Mouse (Mus musculus): ENCODE data around the gene Ptprm. TPM values are rescaled to one million over a fixed set of nuclear protein-coding genes. Genes with fewer than 3 reads are reported as not detected.

Ptprm gene
- polyA plus RNA-seq, 1 experiment from 2014 or later = 10.3 TPM

DNA sequence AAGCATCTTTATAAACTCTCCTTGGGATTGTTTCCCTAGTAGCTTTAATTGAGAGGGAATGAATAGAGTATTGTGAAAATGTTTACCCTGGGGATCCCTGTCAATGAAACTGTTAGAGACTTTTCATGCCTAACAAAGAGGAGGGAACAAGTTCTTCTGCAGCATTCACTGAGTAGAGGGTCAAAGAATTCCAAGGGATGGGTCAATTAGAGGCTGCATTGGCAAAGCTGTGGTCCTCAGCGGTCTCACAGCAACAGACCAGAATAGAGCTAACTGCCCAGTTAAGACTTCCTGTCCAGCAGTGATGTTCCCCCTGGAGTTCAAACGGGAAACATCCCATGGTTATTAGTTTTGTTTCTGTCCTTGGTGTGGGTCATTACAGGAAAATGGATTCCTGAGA, 538.3 kb downstream of the Ptprm start:
- H3K36me3 ChIP-seq (replicated peaks; ENCODE audit: control insufficient read depth, insufficient read depth, low read depth, low read length) = no peaks in the 10 kb centered on the region
- H3K4me1 ChIP-seq (ENCODE audit: control insufficient read depth, insufficient read depth, low read length) = no peaks in the 10 kb centered on the region
- no peaks in the 10 kb centered on the region for H3K9me3 ChIP-seq (replicated peaks; ENCODE audit: control insufficient read depth, low read length)
- 27% methylated on average over 2 of the region's 2 CpGs for WGBS
- ATAC-seq (replicated peaks; ENCODE audit: insufficient number of reproducible peaks, low FRiP score, low TSS enrichment, low read depth) (no peak), DNase-seq (ENCODE audit: low spot score) (no peak)
- H3K27me3 ChIP-seq (ENCODE audit: control insufficient read depth, insufficient read depth, low read length) = no peaks in the 10 kb centered on the region; the same call in 1 of the 2 replicates
- H3K4me2 ChIP-seq (ENCODE audit: low read depth, low read length) = no peak overlapping the region
- H3K27ac ChIP-seq (replicated peaks; ENCODE audit: low read depth, low read length) = no peak overlapping the region
- no peak overlapping the region for H3K4me3 ChIP-seq (ENCODE audit: low read depth, low read length)
- H3K9ac ChIP-seq (replicated peaks; ENCODE audit: low read length) = no peak overlapping the region

DNA sequence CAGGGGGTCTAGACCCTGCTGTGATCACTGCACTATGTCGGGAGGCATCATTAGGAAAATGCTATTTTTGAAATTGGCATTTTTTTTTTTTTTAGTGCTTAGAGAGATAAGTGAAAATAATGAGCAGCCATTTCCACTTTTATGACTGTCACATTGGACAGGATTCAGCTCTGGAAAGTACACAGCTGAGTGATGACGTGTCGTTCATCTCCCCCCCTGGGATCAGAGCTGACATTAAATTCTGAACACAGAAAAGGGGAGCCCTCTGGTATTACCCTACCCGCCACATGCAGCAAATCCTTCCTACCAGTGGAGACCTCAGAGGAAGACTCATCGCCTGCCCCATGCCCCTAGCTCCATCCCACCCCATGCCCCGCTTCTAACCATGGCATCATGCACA, 540.5 kb downstream of the Ptprm start:
- H3K9me3 ChIP-seq (replicated peaks; ENCODE audit: control insufficient read depth, low read length) = no peaks in the 10 kb centered on the region
- H3K4me3 ChIP-seq (ENCODE audit: low read depth, low read length) = no peak overlapping the region
- no peaks in the 10 kb centered on the region for H3K36me3 ChIP-seq (replicated peaks; ENCODE audit: control insufficient read depth, insufficient read depth, low read depth, low read length)
- H3K9ac ChIP-seq (replicated peaks; ENCODE audit: low read length) = no peak overlapping the region
- H3K4me2 ChIP-seq (ENCODE audit: low read depth, low read length) = no peak overlapping the region
- WGBS = 89% methylated on average over 6 of the region's 6 CpGs
- no peak overlapping the region for H3K27ac ChIP-seq (replicated peaks; ENCODE audit: low read depth, low read length)
- no peaks in the 10 kb centered on the region; the same call in 1 of the 2 replicates for H3K27me3 ChIP-seq (ENCODE audit: control insufficient read depth, insufficient read depth, low read length)
- H3K4me1 ChIP-seq (ENCODE audit: control insufficient read depth, insufficient read depth, low read length) = no peaks in the 10 kb centered on the region
- no peak for DNase-seq (ENCODE audit: low spot score)
- no peak for ATAC-seq (replicated peaks; ENCODE audit: insufficient number of reproducible peaks, low FRiP score, low TSS enrichment, low read depth)

DNA sequence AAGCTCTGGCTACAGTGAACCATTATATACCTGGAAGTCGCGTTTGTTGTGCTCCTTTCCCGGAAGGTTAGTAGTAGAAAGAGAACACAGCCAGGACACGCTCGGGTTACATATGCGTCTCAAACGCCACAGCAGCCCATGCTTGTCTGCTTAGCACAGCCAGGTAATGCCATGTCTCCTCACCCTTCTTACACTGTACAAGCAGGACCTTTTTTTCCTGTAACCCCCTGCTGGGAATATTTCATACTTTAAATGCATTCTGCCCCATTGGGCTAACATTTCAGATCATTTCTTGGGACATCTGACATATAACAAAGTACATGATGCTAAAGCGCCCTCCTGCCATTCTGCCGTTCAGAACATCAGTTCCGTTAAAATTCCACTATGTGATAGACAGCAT, 540.9 kb downstream of the Ptprm start:
- no peak for ATAC-seq (replicated peaks; ENCODE audit: insufficient number of reproducible peaks, low FRiP score, low TSS enrichment, low read depth)
- Histone ChIP-seq H3K4me3 (ENCODE audit: low read depth, low read length) (no peak overlapping the region), H3K4me2 (ENCODE audit: low read depth, low read length) (no peak overlapping the region), H3K9ac (replicated peaks; ENCODE audit: low read length) (no peak overlapping the region), H3K9me3 (replicated peaks; ENCODE audit: control insufficient read depth, low read length) (no peaks in the 10 kb centered on the region), H3K36me3 (replicated peaks; ENCODE audit: control insufficient read depth, insufficient read depth, low read depth, low read length) (no peaks in the 10 kb centered on the region), H3K4me1 (ENCODE audit: control insufficient read depth, insufficient read depth, low read length) (no peaks in the 10 kb centered on the region), H3K27ac (replicated peaks; ENCODE audit: low read depth, low read length) (no peak overlapping the region), H3K27me3 (ENCODE audit: control insufficient read depth, insufficient read depth, low read length) (no peaks in the 10 kb centered on the region; the same call in 1 of the 2 replicates)
- no peak for DNase-seq (ENCODE audit: low spot score)
- WGBS = 87% methylated on average over 10 of the region's 10 CpGs

DNA sequence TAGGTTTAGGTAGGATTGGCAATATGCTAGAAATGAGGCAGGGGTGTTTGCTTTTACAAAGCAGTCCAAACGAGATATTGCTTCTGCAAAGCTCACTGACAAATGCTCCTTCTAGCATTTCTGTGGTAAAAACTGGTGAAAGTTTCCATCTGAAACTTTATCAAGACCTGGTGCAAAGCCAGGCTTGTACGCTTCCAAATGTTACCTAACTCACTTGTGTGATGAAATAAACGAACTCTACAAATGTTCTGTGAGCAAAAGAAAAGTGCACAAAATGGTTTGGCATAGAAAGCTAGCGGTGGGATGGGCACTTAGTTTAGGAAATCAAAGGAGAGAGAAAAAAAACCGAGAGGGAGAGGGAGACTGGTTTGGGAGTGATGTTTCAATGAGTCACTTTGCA, 544.5 kb downstream of the Ptprm start:
- Histone ChIP-seq H3K9me3 (replicated peaks; ENCODE audit: control insufficient read depth, low read length) (no peaks in the 10 kb centered on the region), H3K9ac (replicated peaks; ENCODE audit: low read length) (no peak overlapping the region), H3K27ac (replicated peaks; ENCODE audit: low read depth, low read length) (no peak overlapping the region), H3K36me3 (replicated peaks; ENCODE audit: control insufficient read depth, insufficient read depth, low read depth, low read length) (no peaks in the 10 kb centered on the region), H3K4me2 (ENCODE audit: low read depth, low read length) (no peak overlapping the region), H3K27me3 (ENCODE audit: control insufficient read depth, insufficient read depth, low read length) (no peaks in the 10 kb centered on the region), H3K4me1 (ENCODE audit: control insufficient read depth, insufficient read depth, low read length) (no peaks in the 10 kb centered on the region), H3K4me3 (ENCODE audit: low read depth, low read length) (no peak overlapping the region)
- WGBS = 84% methylated on average over 5 of the region's 5 CpGs
- DNase-seq (ENCODE audit: low spot score) (no peak), ATAC-seq (replicated peaks; ENCODE audit: insufficient number of reproducible peaks, low FRiP score, low TSS enrichment, low read depth) (no peak)

DNA sequence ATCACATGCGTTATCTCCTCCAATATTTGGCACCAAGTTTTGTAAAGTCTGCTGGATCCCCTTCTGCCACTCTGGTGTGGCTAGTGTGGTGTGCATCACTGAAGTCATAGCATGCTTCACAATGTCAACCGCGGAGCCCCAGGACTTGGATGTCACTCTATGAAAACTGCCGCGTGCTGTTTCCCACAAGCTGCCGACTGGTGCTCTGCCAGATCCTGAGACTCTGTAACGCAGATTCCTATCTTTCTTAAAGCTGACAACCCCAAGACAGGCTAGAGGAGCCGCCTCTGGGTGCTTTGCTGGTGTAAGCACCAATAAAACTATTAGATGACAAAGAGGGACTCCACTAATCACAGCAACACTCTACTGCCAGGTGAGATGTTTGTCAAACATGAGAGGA, 546.1 kb downstream of the Ptprm start:
- H3K27me3 ChIP-seq (ENCODE audit: control insufficient read depth, insufficient read depth, low read length) = no peaks in the 10 kb centered on the region
- no peak overlapping the region for H3K27ac ChIP-seq (replicated peaks; ENCODE audit: low read depth, low read length)
- H3K4me3 ChIP-seq (ENCODE audit: low read depth, low read length) = no peak overlapping the region
- H3K4me1 ChIP-seq (ENCODE audit: control insufficient read depth, insufficient read depth, low read length) = no peaks in the 10 kb centered on the region
- H3K9me3 ChIP-seq (replicated peaks; ENCODE audit: control insufficient read depth, low read length) = no peaks in the 10 kb centered on the region
- 90% methylated on average over 8 of the region's 8 CpGs for WGBS
- DNase-seq (ENCODE audit: low spot score) (no peak), ATAC-seq (replicated peaks; ENCODE audit: insufficient number of reproducible peaks, low FRiP score, low TSS enrichment, low read depth) (no peak)
- no peaks in the 10 kb centered on the region for H3K36me3 ChIP-seq (replicated peaks; ENCODE audit: control insufficient read depth, insufficient read depth, low read depth, low read length)
- no peak overlapping the region for H3K9ac ChIP-seq (replicated peaks; ENCODE audit: low read length)
- H3K4me2 ChIP-seq (ENCODE audit: low read depth, low read length) = no peak overlapping the region

DNA sequence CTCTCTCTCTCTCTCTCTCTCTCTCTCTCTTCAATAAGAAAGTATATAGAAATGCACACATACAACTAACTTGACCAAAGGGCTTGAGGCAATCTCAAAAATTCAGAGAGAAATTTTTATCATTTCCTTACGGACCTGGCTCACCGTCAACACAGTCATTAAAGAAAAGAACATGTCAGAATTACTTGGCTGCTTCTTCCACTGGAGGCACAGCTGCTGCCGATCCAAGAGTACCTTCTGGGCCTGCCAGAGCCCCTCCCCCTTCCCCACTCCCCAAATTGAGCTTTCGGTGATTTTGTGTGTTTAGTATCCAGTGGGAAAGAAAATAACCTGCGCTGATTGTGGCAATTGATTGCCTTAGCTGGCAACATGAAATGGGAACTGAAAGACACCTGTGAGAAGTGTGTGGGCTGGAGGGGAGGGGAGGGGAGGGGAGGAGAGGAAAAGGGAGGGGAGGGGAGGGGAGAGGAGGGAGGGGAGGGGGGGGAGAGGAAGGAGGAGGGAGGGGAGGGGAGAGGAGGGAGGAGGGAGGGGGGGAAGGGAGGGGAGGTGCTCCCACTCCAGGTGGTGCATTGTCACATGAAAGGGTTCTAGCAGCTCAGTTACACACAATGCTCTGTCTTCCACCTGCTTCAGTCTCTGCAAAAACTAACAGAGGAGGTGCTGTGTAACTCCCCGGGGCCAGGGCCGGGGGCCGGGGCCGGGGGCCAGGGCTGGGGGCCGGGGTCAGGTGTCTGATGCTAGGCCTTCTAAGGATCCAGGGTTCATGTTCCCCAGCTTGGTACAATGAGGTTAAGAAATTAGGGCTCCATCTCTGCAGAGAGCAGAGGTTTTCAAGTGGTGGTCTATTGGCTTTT, 552.2 kb downstream of the Ptprm start:
- no peak overlapping the region for H3K4me2 ChIP-seq (ENCODE audit: low read depth, low read length)
- H3K27ac ChIP-seq (replicated peaks; ENCODE audit: low read depth, low read length) = no peak overlapping the region
- WGBS = 44% methylated on average over 10 of the region's 10 CpGs

DNA sequence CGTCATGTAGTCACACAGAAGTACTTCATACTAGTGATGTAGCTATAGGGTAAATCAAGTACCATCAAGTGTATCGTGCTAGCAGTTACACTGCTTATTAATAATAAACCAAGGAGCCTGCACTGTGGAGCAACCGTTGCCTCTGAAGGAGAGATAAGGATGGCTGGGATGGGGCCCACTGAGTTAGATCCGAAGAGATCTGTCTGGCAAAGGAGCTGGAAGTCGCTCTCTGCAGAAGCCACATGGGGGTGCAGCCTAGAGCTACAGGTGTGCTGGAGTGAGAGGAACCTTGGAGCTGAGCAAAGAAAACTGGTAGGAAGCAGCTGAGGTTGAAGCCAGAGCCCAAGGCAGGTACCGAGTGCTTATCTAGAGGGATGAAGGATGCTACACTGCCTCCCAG, 554.0 kb downstream of the Ptprm start:
- no peaks in the 10 kb centered on the region for H3K9me3 ChIP-seq (replicated peaks; ENCODE audit: control insufficient read depth, low read length)
- no peak for DNase-seq (ENCODE audit: low spot score)

More for the DNA sequence above, 552.2 kb downstream of the Ptprm start:
- H3K9me3 ChIP-seq (replicated peaks; ENCODE audit: control insufficient read depth, low read length) = no peaks in the 10 kb centered on the region
- no peak for DNase-seq (ENCODE audit: low spot score)
- no peaks in the 10 kb centered on the region for H3K4me1 ChIP-seq (ENCODE audit: control insufficient read depth, insufficient read depth, low read length)
- no peak overlapping the region for H3K9ac ChIP-seq (replicated peaks; ENCODE audit: low read length)
- no peaks in the 10 kb centered on the region for H3K36me3 ChIP-seq (replicated peaks; ENCODE audit: control insufficient read depth, insufficient read depth, low read depth, low read length)
- H3K27me3 ChIP-seq (ENCODE audit: control insufficient read depth, insufficient read depth, low read length) = no peaks in the 10 kb centered on the region
- H3K4me3 ChIP-seq (ENCODE audit: low read depth, low read length) = no peak overlapping the region
- ATAC-seq (replicated peaks; ENCODE audit: insufficient number of reproducible peaks, low FRiP score, low TSS enrichment, low read depth) = no peak

DNA sequence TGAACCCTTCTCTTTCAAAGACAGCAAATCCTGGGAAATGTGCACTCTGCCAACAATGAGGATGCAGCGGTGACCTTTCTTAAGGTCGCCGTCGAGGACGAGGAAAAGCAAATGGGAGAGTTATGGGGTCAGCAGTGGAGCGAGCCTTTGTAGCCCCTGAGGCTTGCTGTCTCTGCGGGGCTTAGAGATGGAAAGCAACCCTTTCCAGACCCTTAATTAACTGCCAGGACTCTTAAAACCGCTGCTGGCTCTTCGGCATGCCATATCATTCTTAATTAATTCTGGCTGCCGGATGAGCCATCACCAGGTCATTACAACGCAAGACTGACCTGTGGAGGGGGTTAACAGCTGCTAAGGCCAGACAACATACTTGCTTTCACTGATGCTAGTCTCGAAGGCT, 568.1 kb downstream of the Ptprm start:
- Histone ChIP-seq H3K27me3 (ENCODE audit: control insufficient read depth, insufficient read depth, low read length) (no peaks in the 10 kb centered on the region), H3K27ac (replicated peaks; ENCODE audit: low read depth, low read length) (no peak overlapping the region), H3K4me2 (ENCODE audit: low read depth, low read length) (no peak overlapping the region), H3K4me1 (ENCODE audit: control insufficient read depth, insufficient read depth, low read length) (no peaks in the 10 kb centered on the region), H3K36me3 (replicated peaks; ENCODE audit: control insufficient read depth, insufficient read depth, low read depth, low read length) (no peaks in the 10 kb centered on the region), H3K9me3 (replicated peaks; ENCODE audit: control insufficient read depth, low read length) (no peaks in the 10 kb centered on the region), H3K9ac (replicated peaks; ENCODE audit: low read length) (no peak overlapping the region), H3K4me3 (ENCODE audit: low read depth, low read length) (no peak overlapping the region)
- WGBS = 16% methylated on average over 12 of the region's 12 CpGs
- ATAC-seq (replicated peaks; ENCODE audit: insufficient number of reproducible peaks, low FRiP score, low TSS enrichment, low read depth) = no peak
- DNase-seq (ENCODE audit: low spot score) = no peak

More for the DNA sequence above, 554.0 kb downstream of the Ptprm start:
- H3K4me3 ChIP-seq (ENCODE audit: low read depth, low read length) = no peak overlapping the region
- no peak overlapping the region for H3K4me2 ChIP-seq (ENCODE audit: low read depth, low read length)
- no peak overlapping the region for H3K9ac ChIP-seq (replicated peaks; ENCODE audit: low read length)
- H3K27ac ChIP-seq (replicated peaks; ENCODE audit: low read depth, low read length) = no peak overlapping the region
- H3K36me3 ChIP-seq (replicated peaks; ENCODE audit: control insufficient read depth, insufficient read depth, low read depth, low read length) = no peaks in the 10 kb centered on the region
- 91% methylated on average over 6 of the region's 6 CpGs for WGBS
- no peaks in the 10 kb centered on the region for H3K27me3 ChIP-seq (ENCODE audit: control insufficient read depth, insufficient read depth, low read length)
- ATAC-seq (replicated peaks; ENCODE audit: insufficient number of reproducible peaks, low FRiP score, low TSS enrichment, low read depth) = no peak
- H3K4me1 ChIP-seq (ENCODE audit: control insufficient read depth, insufficient read depth, low read length) = no peaks in the 10 kb centered on the region
